ENCODE assay signal across 22 mouse cellular contexts in the genomic region with DNA sequence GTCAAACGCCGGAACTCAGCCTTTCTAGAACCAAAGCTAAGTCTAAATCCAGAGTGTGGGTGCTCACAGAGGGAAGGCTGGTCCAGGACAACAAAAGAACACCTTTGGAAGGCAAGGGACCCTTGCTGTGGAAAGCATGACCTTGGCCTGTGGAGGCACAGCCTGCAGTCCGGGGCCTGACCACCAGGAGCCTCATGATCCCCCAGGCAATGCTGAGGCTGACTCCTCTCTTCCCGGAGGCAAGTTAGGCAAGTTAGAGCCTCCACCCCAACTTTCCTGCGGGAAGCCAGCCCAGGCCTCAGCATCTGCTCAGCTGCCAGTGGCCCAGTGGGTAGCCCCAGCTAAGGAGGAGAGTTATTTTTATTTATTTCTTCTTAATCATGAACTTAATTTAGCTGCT. TPM values are rescaled to one million over a fixed set of nuclear protein-coding genes. Genes with fewer than 3 reads are reported as not detected.
DNase-seq lines count a peak whose midpoint lies in the region; ATAC-seq and TF ChIP-seq lines count a peak whose summit lies in the region.
"Had no signal": no experiment of that assay in that cellular context is flagged by ENCODE, and none has a peak within 500 bp of the region (broad histone marks: within the 10 kb centered on the region; RNA-seq: fewer than 3 reads in every experiment).

No protein-coding gene starts in this region.

- TF ChIP-seq EP300 in heart, postnatal 0 days (IDR thresholded peaks at IDR 0.05; ENCODE audit: low read depth) = no peak
- TF ChIP-seq EP300 in lung, postnatal 0 days (IDR thresholded peaks at IDR 0.05) = no peak

- no peak overlapping the region for H3K9ac ChIP-seq in heart, postnatal 0 days (replicated peaks; ENCODE audit: low read depth, low read length)
- no peak overlapping the region for H3K9ac ChIP-seq in lung, postnatal 0 days (replicated peaks; ENCODE audit: low read depth)
- H3K9ac ChIP-seq: embryonic facial prominence, embryonic 12.5 days; heart, embryonic 13.5 days; hindbrain, embryonic 12.5 days; intestine, embryonic 15.5 days had no signal

- H3K4me2 ChIP-seq in heart, postnatal 0 days (ENCODE audit: low read depth, low read length) = no peak overlapping the region
- H3K4me2 ChIP-seq in lung, postnatal 0 days (replicated peaks; ENCODE audit: low read depth, low read length) = no peak overlapping the region
- H3K4me2 ChIP-seq: embryonic facial prominence, embryonic 12.5 days; heart, embryonic 13.5 days; hindbrain, embryonic 12.5 days; intestine, embryonic 15.5 days had no signal

- no peak overlapping the region for H3K4me3 ChIP-seq in heart, postnatal 0 days (ENCODE audit: low read depth, low read length)
- H3K4me3 ChIP-seq in lung, postnatal 0 days (ENCODE audit: low read depth, low read length) = no peak overlapping the region
- H3K4me3 ChIP-seq: embryonic facial prominence, embryonic 12.5 days; heart, embryonic 13.5 days; hindbrain, embryonic 12.5 days; intestine, embryonic 15.5 days had no signal

- H3K4me1 ChIP-seq in heart, postnatal 0 days (ENCODE audit: control insufficient read depth, insufficient read depth) = no peaks in the 10 kb centered on the region
- H3K4me1 ChIP-seq in lung, postnatal 0 days (ENCODE audit: insufficient read depth, low read depth, low read length) = no peaks in the 10 kb centered on the region
- H3K4me1 ChIP-seq: intestine, embryonic 15.5 days had no signal

- TF ChIP-seq CTCF in heart, postnatal 0 days (IDR thresholded peaks at IDR 0.05; ENCODE audit: low read depth) = peak; percentile 17; the same call in 1 of the 2 replicates
- 0 out of 2 replicates have a peak, but pooled peaks have one; percentile 10 for TF ChIP-seq CTCF in lung, postnatal 0 days (IDR thresholded peaks at IDR 0.05)

- ATAC-seq in heart, postnatal 0 days (ENCODE audit: insufficient read depth, low read depth) = no peak
- ATAC-seq in lung, postnatal 0 days = no peak
- 0 out of 2 replicates have a peak, but pooled peaks have one; percentile 37 for ATAC-seq in common myeloid progenitor, adult 5-6 weeks (replicated peaks; ENCODE audit: low read depth, poor library complexity, severe bottlenecking)
- ATAC-seq: activated CD4-positive, CD25-positive, alpha-beta regulatory T cell, adult 4 months; intestine, embryonic 15.5 days had no signal

- H3K9me3 ChIP-seq in heart, postnatal 0 days (replicated peaks; ENCODE audit: control insufficient read depth, low read length) = no peaks in the 10 kb centered on the region
- no peaks in the 10 kb centered on the region for H3K9me3 ChIP-seq in lung, postnatal 0 days (ENCODE audit: low read length)
- H3K9me3 ChIP-seq: embryonic facial prominence, embryonic 12.5 days; heart, embryonic 13.5 days; hindbrain, embryonic 12.5 days; intestine, embryonic 15.5 days had no signal

- no peak overlapping the region for H3K27ac ChIP-seq in heart, postnatal 0 days (ENCODE audit: low read depth)
- no peak overlapping the region for H3K27ac ChIP-seq in lung, postnatal 0 days (ENCODE audit: low read length)
- H3K27ac ChIP-seq: embryonic facial prominence, embryonic 12.5 days; heart, embryonic 13.5 days; hindbrain, embryonic 12.5 days; intestine, embryonic 15.5 days had no signal

- DNase-seq in heart, postnatal 0 days (ENCODE audit: low spot score) = no peak
- no peak for DNase-seq in heart, adult 8-10 months (ENCODE audit: low spot score)
- no peak for DNase-seq in lung, postnatal 0 days (ENCODE audit: low spot score)
- no peak for DNase-seq in lung, postnatal 25 days (ENCODE audit: low spot score)
- no peak for DNase-seq in kidney, postnatal 10 days
- no peak for DNase-seq in kidney, postnatal 4 days
- DNase-seq: adrenal gland, postnatal 25 days; cerebellum, adult 2 months; cerebellum, postnatal 10 days; gastrocnemius, postnatal 14 days; heart, postnatal 10 days; heart, postnatal 4 days had no signal

- 38% methylated on average over 5 of the region's 5 CpGs for WGBS in heart, postnatal 0 days
- WGBS in lung, postnatal 0 days = 47% methylated on average over 5 of the region's 5 CpGs

- H3K27me3 ChIP-seq in heart, postnatal 0 days (ENCODE audit: control insufficient read depth, insufficient read depth, low read length) = peaks cover 62% of the 10 kb centered on the region
- H3K27me3 ChIP-seq in lung, postnatal 0 days (replicated peaks; ENCODE audit: insufficient read depth, low read length) = peaks cover 10% of the 10 kb centered on the region

- no peaks in the 10 kb centered on the region for H3K36me3 ChIP-seq in heart, postnatal 0 days (replicated peaks; ENCODE audit: control insufficient read depth, insufficient read depth, low read length)
- H3K36me3 ChIP-seq in lung, postnatal 0 days (ENCODE audit: insufficient read depth, low read length) = no peaks in the 10 kb centered on the region
- H3K36me3 ChIP-seq: embryonic facial prominence, embryonic 12.5 days; G1E; heart, embryonic 13.5 days; hindbrain, embryonic 12.5 days; intestine, embryonic 15.5 days had no signal

RNA-seq across cellular contexts. Expression of gene Mafb, which starts 9.4 kb away (rescaled TPM):
- 3.8 and 4.8 TPM in 2 replicates for total RNA-seq in heart, postnatal 0 days (2014; rRNA removed; ENCODE audit: low replicate concordance)
- polyA plus RNA-seq in heart, postnatal 0 days (2015; fragmentation: Nextera tagmentation; extraction: Ambion mirVana) = 4.5 and 5.5 TPM in 2 replicates
- 10 to 100 TPM in 3 of 4 experiments, 1 to 10 TPM in 1; 9.2 to 12.0 (median 10.9) TPM for total RNA-seq in heart, adult 8-10 months (2022)
- 2.9 and 3.1 TPM in 2 replicates for polyA plus RNA-seq in lung, postnatal 0 days (2015; fragmentation: Nextera tagmentation; extraction: Ambion mirVana)
- total RNA-seq in common myeloid progenitor, adult 5-6 weeks (2017) = not detected in 2 replicates
- polyA plus RNA-seq: activated CD4-positive, CD25-positive, alpha-beta regulatory T cell, adult 4 months; G1E had no signal

RNA-seq across cellular contexts. Expression of gene Gm826, which starts 42.3 kb away (rescaled TPM):
- 1.5 and 1.9 TPM in 2 replicates for total RNA-seq in heart, postnatal 0 days (2014; rRNA removed; ENCODE audit: low replicate concordance)
- 8.9 and 9.3 TPM in 2 replicates for polyA plus RNA-seq in heart, postnatal 0 days (2015; fragmentation: Nextera tagmentation; extraction: Ambion mirVana)
- total RNA-seq in heart, adult 8-10 months (2022) = 10 to 100 TPM in 2 of 4 experiments, 1 to 10 TPM in 2; 6.6 to 13.3 (median 10.3) TPM
- polyA plus RNA-seq in lung, postnatal 0 days (2015; fragmentation: Nextera tagmentation; extraction: Ambion mirVana) = 0.29 and 0.53 TPM in 2 replicates
- not detected in 2 replicates for total RNA-seq in common myeloid progenitor, adult 5-6 weeks (2017)
- total RNA-seq: G1E had no signal
- polyA plus RNA-seq: activated CD4-positive, CD25-positive, alpha-beta regulatory T cell, adult 4 months; embryonic facial prominence, embryonic 12.5 days; forebrain, embryonic 11.5 days; forebrain, embryonic 16.5 days; G1E; gonadal fat pad, adult 2 months; hindbrain, embryonic 12.5 days had no signal
